Mouse (Mus musculus): Measurements from ENCODE around the gene Vopp1.

- no peak for TF ChIP-seq CTCF (IDR thresholded peaks at IDR 0.05; ENCODE audit: low read depth)
- TF ChIP-seq EP300 (IDR thresholded peaks at IDR 0.05; ENCODE audit: low read depth), result no peak
Measured at GRCm38 (mm10) chr6:57825259-57825715, 328 bp upstream of the Vopp1 start.

Data from heart, postnatal 0 days (tissue).